Mouse (Mus musculus) gastrocnemius, adult 18-20 months (tissue): ENCODE results near the gene Lemd2. TPM values are rescaled to one million over a fixed set of nuclear protein-coding genes. Genes with fewer than 3 reads are reported as not detected.

Experiments used
- DNase-seq: peaks from one replicate; pipeline ENCODE4 v3.0.0; 2021; ENCODE audit warnings: low spot score
- total RNA-seq, 2 experiments: library from RNA; stranded (reverse); gene quantifications; 2 replicates each; pipeline ENCODE4 v1.2.3; 2021

Lemd2 gene
- total RNA-seq, 2 experiments from 2014 or later: 20.6 to 21.9 TPM

DNA sequence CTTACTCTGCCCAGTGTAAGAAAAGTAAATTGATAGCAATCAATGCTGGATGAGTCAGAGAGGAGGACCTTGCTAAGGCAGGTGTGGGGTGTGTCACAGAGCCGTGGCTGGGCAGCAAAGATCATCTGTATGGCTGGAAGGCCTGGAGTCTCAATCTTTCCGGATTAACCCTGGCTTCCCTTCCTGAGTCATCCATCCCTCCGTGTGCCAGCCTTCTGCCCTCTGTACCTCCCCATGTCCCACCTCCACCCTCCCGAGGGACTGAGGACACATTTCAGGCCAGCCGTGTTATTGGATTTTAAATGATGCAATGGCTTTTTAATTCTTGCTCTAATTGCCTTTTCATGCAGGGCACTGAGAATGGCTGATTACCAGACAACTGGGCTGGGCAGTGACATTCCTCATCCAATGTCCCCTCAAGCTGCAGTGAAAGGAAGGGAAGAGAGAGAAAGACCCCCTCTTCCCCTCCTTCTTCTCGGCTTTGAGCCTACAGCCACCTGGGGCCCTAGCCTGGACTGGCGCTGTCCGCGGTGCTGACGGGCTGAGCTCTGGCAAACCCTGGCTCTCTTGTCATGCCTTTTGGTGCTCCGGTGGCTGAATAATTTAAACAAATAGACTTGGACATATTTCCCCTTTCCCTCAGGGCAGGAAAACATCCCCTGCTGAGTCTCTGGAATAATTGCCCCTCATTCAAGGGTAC lies 24.1 kb upstream of the Lemd2 start:
- peak; percentile 25 for DNase-seq

DNA sequence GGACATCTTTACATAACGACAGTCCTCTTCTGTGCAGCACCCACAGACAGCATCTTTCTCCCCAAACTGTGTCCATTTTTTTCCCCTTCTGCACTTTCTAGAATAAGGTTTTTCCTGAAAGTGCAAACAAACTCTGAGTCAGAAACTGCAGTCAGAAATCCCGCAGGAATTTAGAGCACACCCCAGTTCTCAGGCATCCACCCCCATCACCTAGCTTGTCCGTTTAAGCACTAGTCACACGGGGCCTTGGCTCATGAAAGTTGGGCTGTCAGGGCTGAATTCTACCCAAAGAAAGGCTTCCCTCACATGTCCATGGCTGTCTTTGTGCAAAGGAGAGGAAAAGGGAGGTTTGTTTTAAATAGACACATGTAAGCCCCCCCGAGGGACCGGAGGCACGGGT lies 23.0 kb upstream of the Lemd2 start:
- no peak for DNase-seq

DNA sequence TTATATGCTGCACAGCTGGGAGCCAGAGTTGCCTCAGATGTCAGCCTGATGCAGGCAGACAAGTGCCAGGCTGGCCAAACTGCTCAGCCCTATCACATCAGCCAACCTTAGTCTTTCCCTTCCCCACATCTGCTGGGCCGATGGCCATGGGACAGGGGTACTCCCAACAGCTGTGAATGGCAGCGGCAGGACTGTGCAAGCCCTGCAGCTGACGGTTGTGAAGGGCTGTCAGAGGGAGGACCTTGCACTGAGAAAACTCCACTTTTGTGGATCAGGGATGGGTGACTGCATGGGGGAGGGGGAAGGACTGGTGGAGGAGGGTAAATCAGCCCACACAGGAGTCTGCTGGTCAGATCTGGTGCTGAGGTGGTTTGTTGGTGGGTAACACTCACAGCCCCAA lies 22.4 kb upstream of the Lemd2 start:
- DNase-seq: no peak

DNA sequence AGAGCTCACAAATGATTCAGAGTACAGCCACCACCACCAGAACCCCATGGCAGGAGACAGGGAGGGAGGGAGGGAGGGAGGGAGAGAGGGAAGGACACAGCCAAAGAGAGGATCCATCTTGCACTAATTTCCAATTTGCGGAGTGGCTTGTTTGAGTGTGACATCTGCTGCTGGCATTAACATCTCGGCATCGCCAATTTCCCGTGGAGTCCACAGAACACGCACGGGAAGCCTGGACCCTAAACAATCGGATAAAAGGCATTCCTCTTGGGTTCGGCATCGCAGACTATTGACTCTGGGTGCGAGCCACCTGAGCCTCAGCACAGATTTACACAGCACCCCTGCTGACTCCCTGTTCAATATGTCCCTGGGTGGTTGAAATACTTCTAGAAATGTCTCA lies 21.5 kb upstream of the Lemd2 start:
- no peak for DNase-seq

DNA sequence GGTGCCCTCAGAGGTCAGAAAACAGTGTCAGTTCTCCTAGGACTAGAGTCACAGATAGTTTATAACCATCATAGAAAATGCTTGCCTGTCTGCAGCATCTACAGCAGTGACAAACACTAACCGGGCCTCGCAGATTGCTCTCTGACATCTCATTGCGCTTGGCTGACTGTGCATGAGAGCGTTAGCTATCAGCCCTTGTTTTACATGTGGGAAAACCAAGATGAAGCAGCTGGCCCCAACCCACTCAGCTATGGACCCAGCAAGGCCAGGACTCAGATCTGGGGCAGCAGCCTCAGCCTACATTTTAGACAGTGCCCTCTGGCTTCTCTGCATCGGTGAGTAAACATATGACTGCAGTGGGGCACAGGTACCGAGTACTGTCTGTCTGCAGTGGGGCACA lies 19.6 kb upstream of the Lemd2 start:
- DNase-seq: no peak

DNA sequence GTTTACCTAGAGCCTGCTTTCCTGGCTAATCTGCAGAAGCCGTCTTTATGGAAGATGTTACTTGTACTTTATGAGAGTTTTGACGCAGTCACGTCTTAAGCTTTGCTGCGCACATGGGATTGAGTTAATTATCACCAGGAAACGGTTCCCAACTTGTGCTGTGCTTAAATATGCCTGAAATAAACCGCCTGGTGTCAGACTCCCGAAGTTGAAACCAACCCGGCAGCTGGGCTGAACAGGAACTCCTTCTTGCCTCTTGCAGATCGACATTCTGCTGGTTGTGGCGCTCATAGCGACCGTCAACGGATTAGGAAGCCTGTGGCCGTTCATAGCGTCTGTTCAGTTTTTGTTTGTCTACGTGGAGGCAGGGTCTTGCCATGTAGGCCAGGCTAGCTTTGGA lies 17.3 kb upstream of the Lemd2 start:
- no peak for DNase-seq

DNA sequence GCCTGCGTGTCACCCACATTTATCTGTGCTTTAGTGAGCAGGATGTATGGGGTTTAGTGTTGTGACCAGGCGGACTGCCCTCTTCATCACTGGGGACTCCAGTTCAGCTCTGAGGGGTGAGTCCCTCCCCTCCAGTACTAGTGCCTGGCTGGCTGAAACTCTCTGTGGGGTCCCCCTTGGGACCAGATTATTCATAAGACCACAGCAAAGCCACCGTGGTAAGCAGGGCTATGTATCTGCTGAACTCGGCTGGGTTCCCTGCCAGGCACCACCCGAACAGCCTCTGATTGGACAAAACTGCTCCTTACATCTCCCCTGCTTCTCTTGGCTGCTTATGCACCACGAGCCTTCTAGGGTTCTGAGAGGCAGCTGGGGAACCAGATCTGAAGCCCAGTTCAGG lies 14.6 kb upstream of the Lemd2 start:
- DNase-seq: no peak

DNA sequence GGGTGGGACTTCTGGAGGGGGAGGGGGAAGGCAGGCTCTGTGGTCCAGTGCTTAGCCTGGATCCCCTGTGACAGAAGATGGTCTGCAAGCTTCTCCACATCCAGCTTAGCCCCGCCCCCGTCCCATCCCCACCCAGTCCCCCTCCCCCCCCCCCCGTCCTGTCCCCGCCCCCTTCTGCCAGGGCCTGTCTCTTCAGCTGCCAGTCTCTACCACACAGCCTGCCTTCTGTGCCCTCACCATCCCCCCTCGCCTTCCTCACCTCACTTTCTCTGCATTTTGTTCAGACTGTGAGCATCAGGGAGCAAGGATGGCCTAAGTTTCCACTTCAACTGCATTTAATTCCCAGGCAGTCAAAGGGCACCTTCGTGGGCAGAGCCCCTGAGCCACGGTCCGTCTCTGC lies 14.1 kb upstream of the Lemd2 start:
- no peak for DNase-seq

DNA sequence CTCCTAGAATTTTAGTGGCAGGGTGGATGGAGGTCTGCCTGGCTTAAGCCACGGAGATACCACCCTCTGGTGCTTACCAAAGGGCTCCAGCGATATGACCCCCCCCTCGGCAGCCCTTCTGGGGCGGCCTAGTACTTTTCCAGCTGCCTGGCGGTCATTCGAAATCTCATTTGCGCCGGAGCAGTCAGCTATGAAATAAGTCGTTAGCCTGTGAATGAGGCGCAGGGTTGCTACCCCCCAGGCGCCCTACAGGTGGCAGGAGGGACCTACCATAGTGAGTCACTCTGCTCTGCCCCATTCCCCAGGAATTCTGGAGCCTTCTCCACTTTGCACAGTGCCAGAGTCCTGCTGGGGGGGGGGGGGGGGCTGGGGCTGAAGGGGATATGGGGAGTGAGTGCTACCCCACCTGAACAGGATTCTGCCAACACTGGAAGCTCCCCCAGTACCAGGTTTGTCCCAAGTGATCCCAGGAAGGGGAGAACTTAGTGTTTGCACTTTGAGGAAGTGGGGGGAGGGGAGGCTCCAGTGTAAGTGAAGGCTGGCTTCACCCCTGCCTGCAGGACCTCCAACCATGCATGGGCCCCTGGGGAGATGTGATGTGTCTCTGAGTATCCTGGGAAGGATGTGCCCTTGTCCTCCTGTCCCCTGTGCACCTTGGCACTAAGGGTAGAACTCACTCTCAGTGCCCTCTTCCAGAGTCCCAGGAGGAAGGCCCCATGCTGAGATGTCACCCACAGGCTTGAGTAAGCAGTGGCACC lies 8.7 kb upstream of the Lemd2 start:
- DNase-seq: peak; percentile 46

DNA sequence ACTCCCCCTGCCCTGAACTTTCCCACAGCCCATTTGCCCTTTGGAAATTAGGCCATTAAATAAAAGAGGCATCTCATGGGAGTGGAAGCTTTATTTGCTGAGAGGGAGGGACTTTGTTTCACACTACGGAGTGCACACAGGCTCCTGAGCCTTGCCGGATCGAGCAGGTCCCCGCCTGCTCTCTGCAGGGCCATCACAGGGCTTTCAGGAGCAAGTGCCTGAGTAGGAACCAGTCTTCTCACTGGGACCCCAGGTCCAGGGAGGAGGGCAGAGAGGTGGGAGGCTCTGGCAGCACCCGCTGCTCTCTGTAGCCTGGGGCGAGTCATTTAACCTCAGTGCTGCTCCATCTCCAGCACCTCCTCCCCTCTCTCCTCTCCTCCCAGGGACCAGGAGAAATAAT lies 7.7 kb upstream of the Lemd2 start:
- DNase-seq: no peak

DNA sequence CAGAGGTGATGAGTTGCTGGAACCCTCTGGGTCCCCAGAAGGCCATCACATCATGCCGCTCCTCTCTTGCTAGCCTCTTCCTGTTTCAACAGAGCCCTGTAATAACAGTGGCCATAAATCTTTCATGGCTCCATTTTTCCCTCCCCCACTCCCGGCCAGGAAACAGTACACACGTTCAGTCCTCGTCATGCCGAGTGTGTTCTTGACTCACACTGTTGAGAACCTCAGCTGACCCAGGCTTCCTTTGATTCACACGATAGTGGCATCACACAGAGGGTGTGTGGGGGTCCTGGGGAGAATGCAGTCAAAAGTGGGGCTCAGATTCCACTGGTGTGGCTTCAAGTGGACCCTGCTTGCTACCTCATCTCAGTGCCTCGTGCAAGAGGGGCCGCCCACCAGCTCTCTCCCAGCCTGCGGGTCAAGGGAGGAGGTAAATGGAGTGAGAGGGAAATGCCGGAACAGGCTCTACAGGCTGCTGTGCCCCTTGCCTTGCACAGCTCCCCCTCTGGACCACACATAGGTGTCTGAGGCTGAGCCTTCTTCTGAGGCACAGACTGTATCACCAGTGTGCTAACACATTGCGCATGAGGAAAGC lies 2.9 kb upstream of the Lemd2 start:
- DNase-seq: no peak

DNA sequence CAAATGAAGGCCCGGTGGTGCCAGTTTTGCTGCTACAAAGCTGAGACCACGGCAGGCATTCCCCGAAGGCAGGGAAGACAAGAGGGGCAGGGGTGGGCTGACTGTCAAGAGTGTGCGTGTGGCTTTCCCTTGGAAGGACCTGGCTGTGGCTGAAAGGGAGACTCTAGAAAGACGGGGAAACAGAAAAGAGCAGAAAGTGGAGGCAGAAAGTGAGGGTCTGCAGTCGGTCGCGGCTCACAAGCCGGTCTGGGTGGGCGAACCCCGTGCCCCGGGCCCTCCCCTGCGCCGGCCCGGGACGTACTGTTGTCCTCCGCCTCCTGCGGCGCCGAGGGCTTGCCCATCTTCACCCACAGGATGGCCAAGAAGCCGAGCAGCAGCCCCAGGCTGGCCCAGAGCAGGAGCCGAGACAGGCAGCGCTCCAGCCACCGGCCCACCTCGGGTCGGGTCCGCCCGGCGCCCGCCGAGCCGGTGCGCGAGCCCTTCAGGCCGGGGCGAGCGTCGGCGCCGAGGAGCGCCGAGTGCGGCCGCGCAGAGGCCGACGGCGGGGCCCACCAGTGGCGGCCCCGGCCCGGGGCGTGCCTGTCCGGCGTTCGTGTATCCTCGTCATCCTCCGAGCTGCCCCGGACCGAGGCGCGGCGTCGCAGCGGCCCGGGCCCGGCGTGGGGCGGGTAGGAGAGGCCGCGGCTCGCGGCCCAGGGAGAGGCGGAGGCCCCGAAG lies 753 bp downstream of the Lemd2 start:
- no peak for DNase-seq

DNA sequence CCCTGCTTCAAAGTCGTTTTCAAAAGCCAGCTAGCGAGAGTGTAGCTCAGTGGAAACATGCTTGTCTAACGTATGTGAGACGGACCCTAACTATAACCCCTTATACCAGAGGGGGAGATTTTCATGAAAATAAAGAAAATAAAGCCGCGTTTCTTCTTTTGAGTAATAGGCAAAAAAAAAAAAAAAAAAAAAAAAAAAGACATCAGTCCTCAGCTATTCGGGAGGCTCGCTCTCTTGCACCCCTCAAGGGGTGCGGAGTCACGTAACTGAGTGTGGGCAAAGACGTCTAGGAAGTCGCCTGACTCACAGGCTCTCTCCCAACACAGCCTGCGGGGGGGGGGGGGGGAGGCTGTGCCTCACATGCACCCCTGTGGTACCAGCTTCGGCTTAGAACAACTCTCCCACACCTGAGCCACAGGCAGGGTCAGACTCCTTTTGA lies 1.3 kb downstream of the Lemd2 start:
- no peak for DNase-seq

DNA sequence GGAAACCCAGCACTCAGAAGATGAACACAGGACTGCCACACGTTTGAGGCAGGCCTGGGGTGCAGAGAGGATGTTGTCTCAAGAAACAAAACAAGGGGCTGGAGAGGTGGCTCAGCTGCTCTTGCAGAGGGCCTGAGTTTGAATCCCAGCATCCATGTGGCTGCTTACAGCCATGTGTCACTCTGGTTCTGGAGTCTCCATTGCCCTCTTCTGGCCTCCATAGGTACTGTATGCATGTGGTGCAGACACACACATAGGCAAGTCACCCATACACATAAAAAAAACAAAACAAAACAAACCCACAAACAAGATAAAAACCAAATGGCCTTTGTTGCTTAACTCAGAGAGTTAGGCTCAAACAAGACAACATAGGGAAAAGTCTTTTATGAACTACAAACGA lies 2.3 kb downstream of the Lemd2 start:
- no peak for DNase-seq

DNA sequence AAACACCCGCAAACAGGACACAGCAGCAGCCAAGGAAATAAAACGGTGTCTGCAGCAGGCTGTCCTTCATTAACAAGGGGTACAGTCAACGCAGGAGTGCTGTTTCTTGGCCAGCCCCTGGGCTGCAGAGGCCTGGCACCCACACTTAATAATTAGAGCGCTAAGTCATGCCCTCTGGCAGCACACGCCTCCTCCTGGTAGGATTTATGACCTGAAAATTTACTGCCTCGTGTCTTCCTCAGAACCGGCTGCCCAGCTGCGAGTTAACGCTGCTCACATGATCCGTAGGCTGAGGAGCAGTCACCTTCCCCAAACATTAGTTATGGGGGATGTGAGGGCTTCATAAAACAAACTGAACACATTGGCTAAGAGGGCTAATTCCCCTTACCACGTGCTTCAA lies 3.5 kb downstream of the Lemd2 start:
- peak; percentile 76 for DNase-seq

DNA sequence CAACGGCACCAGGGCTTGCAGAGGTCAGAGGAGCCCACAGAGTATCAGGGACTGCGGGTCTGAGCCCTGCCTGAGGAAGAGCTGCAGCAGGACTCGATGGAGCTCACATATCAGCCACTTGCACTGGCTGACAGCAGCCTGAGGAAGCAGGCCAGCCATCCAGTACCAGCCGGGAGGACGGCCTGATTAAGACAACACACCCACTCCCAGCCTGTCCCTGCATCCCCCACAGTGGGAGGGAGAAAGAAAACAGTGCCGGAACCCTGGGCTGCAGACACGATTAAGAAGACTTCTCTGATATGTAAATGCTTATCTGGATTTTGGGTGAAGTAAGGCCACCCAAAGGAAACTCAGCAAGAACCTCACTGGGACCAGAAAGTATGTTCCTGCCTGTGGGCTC lies 4.4 kb downstream of the Lemd2 start:
- DNase-seq: no peak

DNA sequence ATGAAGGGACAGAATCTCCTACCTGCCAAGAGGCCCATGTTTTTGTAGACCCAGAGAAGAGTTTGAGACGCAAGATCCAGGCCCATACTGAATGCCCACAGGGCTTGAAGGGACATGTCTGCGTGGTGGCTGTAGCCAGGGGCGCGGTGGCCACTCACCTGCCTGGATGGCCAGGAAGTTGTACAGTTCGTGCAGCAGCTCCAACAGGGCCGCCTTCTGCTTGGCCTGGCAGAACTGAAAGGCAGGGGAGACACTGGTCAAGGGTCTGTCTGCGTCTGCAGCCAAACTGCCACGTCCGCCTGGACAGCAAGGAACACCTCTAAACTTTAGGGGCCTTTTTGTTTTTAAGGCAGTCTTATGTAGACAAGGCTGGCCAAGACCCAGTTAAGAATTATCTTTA lies 5.1 kb downstream of the Lemd2 start:
- DNase-seq: no peak

DNA sequence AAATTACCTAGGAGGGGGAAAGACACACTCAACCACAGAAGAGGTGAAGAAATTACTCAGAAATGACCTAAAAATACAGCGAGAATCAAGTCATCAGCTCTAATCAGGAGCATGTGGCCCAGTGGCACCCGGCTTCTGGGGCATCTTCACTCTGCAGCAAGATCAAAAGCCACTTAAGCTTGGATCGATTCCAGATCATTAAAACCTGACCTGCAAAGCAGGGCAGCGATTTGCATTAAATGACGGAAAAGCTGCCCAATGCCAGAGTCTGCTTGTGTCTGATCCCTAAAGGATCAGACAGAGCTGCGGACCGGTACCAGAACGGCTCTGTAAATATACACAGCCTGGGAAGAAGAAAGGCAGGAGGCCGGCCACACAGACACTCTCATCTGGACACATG lies 8.1 kb downstream of the Lemd2 start:
- DNase-seq: no peak

DNA sequence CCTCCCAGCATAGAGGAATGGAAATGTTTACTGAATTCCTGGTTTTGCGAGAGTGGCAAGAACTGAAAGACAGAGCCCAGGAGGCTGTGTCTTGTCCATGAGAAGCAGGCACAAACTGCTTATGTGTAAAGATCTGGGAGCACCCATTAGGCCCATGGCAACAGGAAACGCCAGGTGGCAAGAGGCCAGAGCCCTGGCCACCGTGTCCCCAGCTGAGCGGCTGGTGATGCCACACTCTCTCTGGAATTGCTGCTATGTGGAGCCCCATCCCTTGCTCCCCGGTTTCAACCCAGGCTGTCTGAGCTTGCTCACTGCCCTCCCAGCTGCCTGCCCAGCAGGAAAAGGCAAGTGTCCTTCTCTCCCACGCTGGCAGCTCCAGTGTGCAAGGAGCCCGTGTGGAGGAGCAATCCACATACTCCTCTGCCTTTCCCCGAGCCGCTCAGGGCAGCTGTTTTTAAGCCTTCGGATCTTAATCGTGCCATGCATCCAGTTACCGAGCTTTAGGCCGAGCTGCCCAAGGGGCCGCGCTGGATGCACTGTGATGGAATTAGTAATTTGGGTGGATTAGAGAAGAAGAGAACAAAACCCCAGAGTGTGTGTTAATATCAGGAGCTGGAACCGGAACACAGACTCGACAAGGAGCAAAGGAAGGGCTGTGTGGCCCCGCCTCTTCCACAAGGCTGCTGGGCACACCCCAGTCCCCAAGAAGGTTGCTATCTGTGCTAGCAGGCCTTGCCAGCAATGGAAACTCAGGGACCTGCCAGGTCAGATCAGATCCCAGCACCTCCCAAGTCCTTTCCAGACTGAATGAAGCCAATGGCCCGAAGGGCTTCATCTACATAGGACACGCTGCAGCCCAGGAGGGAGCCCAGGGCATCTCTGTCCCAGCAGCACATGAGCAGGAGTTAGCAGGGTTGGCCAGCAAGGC lies 9.7 kb downstream of the Lemd2 start:
- DNase-seq: peak; percentile 50

DNA sequence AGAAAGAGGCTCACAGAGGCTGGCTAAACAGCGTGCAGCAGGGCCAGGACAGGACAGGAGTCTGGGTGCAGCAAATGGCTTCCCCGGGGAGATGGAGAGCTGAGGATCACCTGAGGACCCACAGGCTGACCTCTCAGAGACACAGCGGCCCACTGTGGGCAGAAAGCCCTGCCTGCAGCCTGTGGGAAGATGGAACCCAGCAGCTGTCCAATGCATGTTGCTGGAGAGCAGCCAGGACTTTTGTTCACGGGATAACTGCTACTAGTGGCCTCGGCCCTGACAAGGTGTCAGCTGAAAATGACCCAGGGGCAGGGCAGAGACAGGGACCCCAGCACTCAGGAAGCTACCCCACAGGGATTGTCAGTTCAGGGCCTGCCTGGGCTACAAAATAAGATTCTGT lies 12.5 kb downstream of the Lemd2 start:
- DNase-seq: no peak

DNA sequence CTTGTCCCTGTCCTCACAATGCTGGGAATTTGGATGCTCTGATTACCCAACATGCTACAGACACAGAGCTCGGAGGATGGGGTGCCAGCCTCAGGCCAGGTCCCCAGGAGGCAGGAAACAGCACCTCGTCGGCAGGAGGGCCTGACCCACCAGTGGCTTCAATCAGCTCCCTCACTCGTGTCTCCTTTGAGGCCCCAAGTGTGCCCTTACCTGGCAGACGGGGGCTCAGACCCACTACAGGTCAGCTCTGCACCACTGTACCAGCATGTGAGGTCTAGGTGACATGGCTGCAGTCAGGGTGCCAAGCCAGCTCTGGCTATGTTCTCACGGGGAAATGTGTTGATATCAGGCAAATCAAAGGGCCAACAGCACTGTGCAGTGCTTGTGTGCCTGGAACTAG lies 13.1 kb downstream of the Lemd2 start:
- no peak for DNase-seq
